Mouse (Mus musculus) ovary, adult 18-20 months (tissue): Measurements from ENCODE around the gene Rtn4r.
A peak's percentile ranks its signal among the peaks of the same experiment; 100 is the strongest.

ENCODE experiments used
- DNase-seq: peaks from one replicate; pipeline ENCODE4 v3.0.0; 2022; ENCODE audit warnings: low spot score, mixed read lengths

Rtn4r gene

GRCm38 (mm10) chr16:18127241-18127861 is at the start of gene Rtn4r:
Gene Rtn4r (plus strand): TSS chr16:18127642.
- DNase-seq, result no peak

- no peak for DNase-seq
These were observed 49.0 kb upstream of the Rtn4r start for GRCm38 (mm10) chr16:18078314-18079015.

- DNase-seq, result no peak
These were observed 48.1 kb upstream of the Rtn4r start for GRCm38 (mm10) chr16:18079300-18079699.

- no peak for DNase-seq
These were observed 47.3 kb upstream of the Rtn4r start for GRCm38 (mm10) chr16:18080171-18080570.

GRCm38 (mm10) chr16:18081149-18081827 is 46.2 kb upstream of the Rtn4r start:
- DNase-seq, result no peak

GRCm38 (mm10) chr16:18082291-18082690 is 45.2 kb upstream of the Rtn4r start:
- no peak for DNase-seq

GRCm38 (mm10) chr16:18083231-18083951 is 44.1 kb upstream of the Rtn4r start:
- DNase-seq, result peak; percentile 17

GRCm38 (mm10) chr16:18084262-18084661 is 43.2 kb upstream of the Rtn4r start:
- DNase-seq, result no peak

- no peak for DNase-seq
These were observed 40.3 kb upstream of the Rtn4r start for GRCm38 (mm10) chr16:18087101-18087500.

GRCm38 (mm10) chr16:18096348-18096747 is 31.1 kb upstream of the Rtn4r start:
- no peak for DNase-seq

GRCm38 (mm10) chr16:18102816-18103215 is 24.6 kb upstream of the Rtn4r start:
- DNase-seq, result no peak

GRCm38 (mm10) chr16:18103366-18103765 is 24.1 kb upstream of the Rtn4r start:
- DNase-seq, result no peak

- DNase-seq, result no peak
These were observed 23.6 kb upstream of the Rtn4r start for GRCm38 (mm10) chr16:18103808-18104207.

GRCm38 (mm10) chr16:18108221-18108966 is 19.0 kb upstream of the Rtn4r start:
- peak; percentile 34 for DNase-seq

- no peak for DNase-seq
These were observed 16.4 kb upstream of the Rtn4r start for GRCm38 (mm10) chr16:18111042-18111441.

GRCm38 (mm10) chr16:18116467-18116866 is 11.0 kb upstream of the Rtn4r start:
- DNase-seq, result no peak

GRCm38 (mm10) chr16:18118285-18118684 is 9.2 kb upstream of the Rtn4r start:
- no peak for DNase-seq

GRCm38 (mm10) chr16:18119031-18119730 is 8.3 kb upstream of the Rtn4r start:
- no peak for DNase-seq

GRCm38 (mm10) chr16:18122740-18123139 is 4.7 kb upstream of the Rtn4r start:
- no peak for DNase-seq

GRCm38 (mm10) chr16:18123471-18123870 is 4.0 kb upstream of the Rtn4r start:
- DNase-seq, result no peak

- no peak for DNase-seq
These were observed 3.4 kb upstream of the Rtn4r start for GRCm38 (mm10) chr16:18124040-18124439.
